8 mouse cellular contexts compared by ENCODE assay signal in the genomic region with DNA sequence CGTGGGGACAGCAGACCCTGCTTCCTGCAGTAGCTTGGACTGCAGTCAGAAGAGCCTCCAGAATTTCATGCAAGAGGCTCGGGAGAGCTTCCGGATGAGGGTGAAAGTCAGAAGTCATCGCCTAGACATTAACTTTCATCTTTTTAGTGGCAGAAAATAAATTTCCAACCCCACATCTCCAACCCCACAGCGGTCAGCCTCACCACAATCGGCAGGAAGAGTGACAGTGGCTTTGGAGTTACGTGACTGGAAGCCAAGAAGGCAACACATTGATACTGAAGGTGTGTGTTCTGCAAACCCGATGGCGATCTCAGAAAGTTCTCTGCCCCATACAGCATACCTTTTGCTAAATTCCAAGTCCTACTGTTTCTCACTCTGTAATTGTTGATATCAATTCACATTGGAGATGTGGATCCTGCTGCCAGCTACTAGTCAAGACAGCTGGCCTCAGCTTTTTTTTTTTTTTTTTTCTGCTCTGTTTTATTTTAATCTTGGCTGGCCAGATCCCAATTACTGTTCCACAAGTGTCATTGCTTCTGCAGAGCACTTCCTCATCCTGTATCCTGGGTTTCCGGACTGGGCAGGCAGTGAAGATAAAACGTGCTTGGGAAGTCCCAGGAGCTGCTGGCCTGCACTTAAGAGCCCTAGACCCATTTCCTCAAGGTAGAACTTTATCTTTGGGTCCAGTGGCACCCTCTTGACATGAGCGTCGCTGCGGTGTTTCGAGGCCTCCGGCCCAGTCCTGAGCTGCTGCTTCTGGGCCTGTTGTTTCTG. TPM values are rescaled to one million over a fixed set of nuclear protein-coding genes. Genes with fewer than 3 reads are reported as not detected.
A peak's percentile ranks its signal among the peaks of the same experiment; 100 is the strongest.
DNase-seq lines count a peak whose midpoint lies in the region; ATAC-seq lines count a peak whose summit lies in the region.

A gene (plus strand): TSS at position 556 of the 774 bp plus-strand sequence.

- no peaks in the 10 kb centered on the region; the same call in 1 of the 2 replicates for H3K27me3 ChIP-seq in embryonic facial prominence, embryonic 14.5 days (replicated peaks; ENCODE audit: control insufficient read depth, insufficient read depth, low read length)
- no peaks in the 10 kb centered on the region for H3K27me3 ChIP-seq in midbrain, embryonic 14.5 days (ENCODE audit: control insufficient read depth, insufficient read depth, low read length)

- H3K9ac ChIP-seq in embryonic facial prominence, embryonic 14.5 days (ENCODE audit: low read depth, low read length) = no peak within 1 kb of the TSS
- H3K9ac ChIP-seq in midbrain, embryonic 14.5 days (replicated peaks; ENCODE audit: low read length) = no peak within 1 kb of the TSS

- no peak for ATAC-seq in embryonic facial prominence, embryonic 14.5 days (ENCODE audit: low read depth)
- no peak for ATAC-seq in midbrain, embryonic 14.5 days (ENCODE audit: low FRiP score, low TSS enrichment)

- no peak within 1 kb of the TSS for H3K4me3 ChIP-seq in embryonic facial prominence, embryonic 14.5 days (ENCODE audit: low read depth, low read length)
- no peak within 1 kb of the TSS for H3K4me3 ChIP-seq in midbrain, embryonic 14.5 days (replicated peaks; ENCODE audit: low read depth, low read length)

- H3K36me3 ChIP-seq in embryonic facial prominence, embryonic 14.5 days (ENCODE audit: control insufficient read depth, insufficient read depth, low read length) = no peaks in the 10 kb centered on the region
- no peaks in the 10 kb centered on the region for H3K36me3 ChIP-seq in midbrain, embryonic 14.5 days (ENCODE audit: control insufficient read depth, insufficient read depth, low read length)

- 84% methylated on average over 16 of the region's 16 CpGs for WGBS in embryonic facial prominence, embryonic 14.5 days
- WGBS in large intestine, adult 2 months = 68% methylated on average over 16 of the region's 16 CpGs
- 91% methylated on average over 16 of the region's 16 CpGs for WGBS in midbrain, embryonic 14.5 days

- no peaks in the 10 kb centered on the region; the same call in 1 of the 2 replicates for H3K4me1 ChIP-seq in embryonic facial prominence, embryonic 14.5 days (ENCODE audit: control insufficient read depth, insufficient read depth, low read length)
- H3K4me1 ChIP-seq in midbrain, embryonic 14.5 days (ENCODE audit: control insufficient read depth, insufficient read depth, low read length) = no peaks in the 10 kb centered on the region

- H3K9me3 ChIP-seq in embryonic facial prominence, embryonic 14.5 days (ENCODE audit: control insufficient read depth, low read length) = no peaks in the 10 kb centered on the region
- no peaks in the 10 kb centered on the region for H3K9me3 ChIP-seq in midbrain, embryonic 14.5 days (ENCODE audit: control insufficient read depth, low read length)

- no peak within 1 kb of the TSS for H3K4me2 ChIP-seq in embryonic facial prominence, embryonic 14.5 days (ENCODE audit: low read depth, low read length)
- no peak within 1 kb of the TSS for H3K4me2 ChIP-seq in midbrain, embryonic 14.5 days (ENCODE audit: low read length)

- no peak within 1 kb of the TSS; the same call in 1 of the 2 replicates for H3K27ac ChIP-seq in embryonic facial prominence, embryonic 14.5 days (replicated peaks; ENCODE audit: low read depth, low read length)
- H3K27ac ChIP-seq in midbrain, embryonic 14.5 days (replicated peaks; ENCODE audit: low read depth, low read length) = no peak within 1 kb of the TSS

- intact Hi-C loops in heart, postnatal 25 days (cut with DNase I) = loop anchor here (5.0 kb wide), 1 partner anchor 120 kb away; a partner anchor contains a TSS

- DNase-seq in MEL-GATA-1-ER (ENCODE audit: extremely low read depth, low read depth) = peak; percentile 93
- DNase-seq in embryonic facial prominence, embryonic 14.5 days (ENCODE audit: low spot score) = no peak
- DNase-seq in heart, postnatal 25 days (ENCODE audit: low spot score) = peak; percentile 35
- DNase-seq in large intestine, adult 2 months (ENCODE audit: low read depth, low spot score) = no peak
- no peak for DNase-seq in midbrain, embryonic 14.5 days
- no peak for DNase-seq in cerebellum, adult 11 months
- no peak for DNase-seq in urinary bladder, postnatal 25 days (ENCODE audit: low spot score)
- no peak for DNase-seq in cerebellum, postnatal 10 days

RNA-seq across cellular contexts. Expression of the gene that starts here (rescaled TPM):
- polyA plus RNA-seq in embryonic facial prominence, embryonic 14.5 days (2014; fragmentation: Nextera tagmentation; extraction: Ambion mirVana) = 94.9 and 125 TPM in 2 replicates
- 10 to 100 TPM; 33.7 to 39.4 TPM for total RNA-seq in heart, postnatal 25 days (2021)
- 14.5 and 15.5 TPM in 2 replicates for polyA plus RNA-seq in large intestine, adult 2 months (2012; rRNA removed)
- 2.9 and 40.6 TPM in 2 replicates for polyA plus RNA-seq in midbrain, embryonic 14.5 days (2014; fragmentation: Nextera tagmentation; extraction: Ambion mirVana)

Comparison
In these comparisons a context has a peak if more than half of its experiments do, and no peak if none do; other contexts are left out.
1. DNase-seq: peak in MEL-GATA-1-ER (single experiment) and heart, postnatal 25 days (single experiment); none in embryonic facial prominence, embryonic 14.5 days (single experiment), large intestine, adult 2 months (single experiment), midbrain, embryonic 14.5 days (single experiment), cerebellum, adult 11 months (single experiment), urinary bladder, postnatal 25 days (single experiment) and cerebellum, postnatal 10 days (0 of 2).